Mouse (Mus musculus): Measurements from ENCODE around the gene Trpv2.

GRCm38 (mm10) chr11:62631138-62631537 is 56.9 kb downstream of the Trpv2 start:
- TF ChIP-seq GATA1 (IDR thresholded peaks at IDR 0.05; ENCODE audit: borderline replicate concordance, low read length), result no peak
- TF ChIP-seq FLI1 (IDR thresholded peaks at IDR 0.05; ENCODE audit: low read length), result no peak

Data from megakaryocyte, embryonic 14.5 days (primary cell).